Mouse (Mus musculus): Measurements from ENCODE around the gene Acat2.
A peak's percentile ranks its signal among the peaks of the same experiment; 100 is the strongest.
"Not testable (repeated sequence)": the region's sequence is repeated elsewhere in the genome, so short reads cannot be mapped to it uniquely, and the experiment has no call there.

Gene Acat2

DNA sequence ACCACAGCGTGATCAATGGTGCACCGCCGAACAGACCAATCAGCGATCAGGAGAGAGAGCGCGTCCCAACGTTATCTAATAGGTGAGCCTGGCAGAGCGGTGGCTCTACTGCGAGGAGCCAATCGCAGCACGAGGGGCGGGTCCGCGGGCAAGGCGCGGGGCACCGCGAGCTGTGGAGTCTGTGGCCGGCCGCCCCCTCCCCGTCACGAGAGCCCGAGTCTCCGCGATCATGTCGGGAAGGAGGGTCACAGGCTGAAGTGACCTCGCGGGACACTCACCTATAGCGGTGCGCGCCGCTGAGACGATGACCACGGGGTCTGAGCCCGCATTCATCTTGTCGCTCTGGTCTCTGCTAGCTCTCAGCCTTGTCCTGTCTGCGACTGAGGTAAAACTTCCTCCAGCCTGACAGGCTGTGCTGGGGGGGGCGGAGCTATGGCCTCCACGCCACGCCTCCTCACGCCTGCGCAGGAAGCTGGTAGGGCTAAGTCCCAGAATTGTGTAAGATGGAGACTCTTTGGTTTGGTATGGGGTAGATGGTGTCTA is at the start of gene Acat2:
Gene Acat2 (minus strand): TSS at position 417 of the 543 bp plus-strand sequence.
- peak; percentile 88 to 91 for DNase-seq

GRCm38 (mm10) chr17:13009887-13010286 is 49.3 kb upstream of the Acat2 start:
- no peak for DNase-seq

DNA sequence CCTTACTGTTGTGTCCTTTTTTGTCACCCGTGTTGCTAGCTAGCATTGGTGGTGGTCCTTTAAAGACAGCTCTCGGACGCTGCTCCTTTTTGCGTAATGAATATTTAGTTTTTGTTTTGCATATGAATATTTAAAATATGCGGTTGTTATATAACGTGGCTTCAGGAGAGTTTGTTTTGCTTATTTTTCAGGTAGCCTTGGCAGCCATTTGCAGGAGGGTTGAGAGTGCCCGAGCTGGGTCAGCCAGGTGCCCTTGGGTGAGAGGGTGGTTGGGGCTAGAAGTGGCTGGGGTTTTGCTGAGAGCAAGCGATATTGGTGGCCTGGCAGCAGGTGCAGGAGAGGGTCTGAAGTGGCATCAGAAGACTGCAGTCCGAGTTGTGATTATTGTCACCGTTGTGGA is 48.0 kb upstream of the Acat2 start:
- no peak for DNase-seq

GRCm38 (mm10) chr17:13007730-13008425 is 47.3 kb upstream of the Acat2 start:
- DNase-seq = peak; percentile 94

DNA sequence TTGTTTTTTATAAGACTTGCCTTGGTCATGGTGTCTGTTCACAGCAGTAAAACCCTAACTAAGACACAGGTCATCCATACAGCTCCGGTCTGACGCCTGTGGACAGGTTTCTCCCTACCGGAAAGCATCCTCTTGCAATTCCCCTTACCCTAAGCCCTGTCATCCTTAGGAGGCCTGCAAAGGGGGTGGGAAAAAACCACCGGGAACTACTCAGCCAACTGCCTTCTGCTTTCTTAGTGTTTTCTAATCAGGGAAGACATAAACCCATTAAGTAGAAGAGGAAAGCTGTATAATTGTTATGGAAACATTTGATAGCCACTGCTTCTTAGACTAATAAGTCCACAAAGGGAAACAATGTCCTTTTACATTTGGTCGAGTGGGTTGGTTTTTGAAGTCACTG is 46.4 kb upstream of the Acat2 start:
- DNase-seq = no peak

GRCm38 (mm10) chr17:13006546-13006945 is 46.0 kb upstream of the Acat2 start, which contains the start of gene Sod2:
Sod2 (plus strand) TSS chr17:13006846.
- DNase-seq = not testable (repeated sequence)

DNA sequence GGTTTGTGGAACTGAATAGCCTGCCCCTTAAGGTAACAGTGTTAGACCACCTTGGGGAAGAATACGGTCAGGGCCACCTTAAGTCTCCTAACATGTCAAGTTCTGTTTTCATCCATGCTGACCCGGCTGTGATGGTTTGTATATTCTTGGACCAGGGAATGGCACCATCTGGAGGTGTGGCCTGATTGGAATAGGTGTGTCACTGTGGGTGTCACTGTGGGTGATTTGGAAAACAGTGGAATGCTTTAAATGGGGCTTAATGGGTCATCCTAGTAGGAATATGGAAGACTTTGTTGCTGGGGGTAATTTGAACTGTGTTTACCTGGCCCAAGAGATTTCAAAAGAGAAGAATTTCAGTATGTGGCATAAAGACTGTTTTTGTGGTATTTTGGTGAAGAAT is 43.9 kb upstream of the Acat2 start:
- DNase-seq = not testable (repeated sequence)

DNA sequence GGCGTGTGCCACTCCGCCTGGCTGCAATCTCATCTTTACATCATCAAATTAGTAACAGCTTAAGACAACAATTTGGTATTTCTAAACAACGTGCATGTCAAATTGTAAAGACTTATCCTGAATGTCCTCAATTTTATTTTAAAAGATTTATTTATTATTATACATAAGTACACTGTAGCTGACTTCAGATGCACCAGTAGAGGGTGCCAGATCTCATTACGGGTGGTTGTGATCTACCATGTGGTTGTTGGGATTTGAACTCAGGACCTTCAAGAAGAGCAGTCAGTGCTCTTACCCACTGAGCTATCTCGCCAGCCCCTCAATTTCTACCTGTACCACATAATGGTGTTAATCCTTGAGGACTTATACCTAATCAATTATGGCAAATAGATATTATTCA is 41.7 kb upstream of the Acat2 start:
- DNase-seq = not testable (repeated sequence)

DNA sequence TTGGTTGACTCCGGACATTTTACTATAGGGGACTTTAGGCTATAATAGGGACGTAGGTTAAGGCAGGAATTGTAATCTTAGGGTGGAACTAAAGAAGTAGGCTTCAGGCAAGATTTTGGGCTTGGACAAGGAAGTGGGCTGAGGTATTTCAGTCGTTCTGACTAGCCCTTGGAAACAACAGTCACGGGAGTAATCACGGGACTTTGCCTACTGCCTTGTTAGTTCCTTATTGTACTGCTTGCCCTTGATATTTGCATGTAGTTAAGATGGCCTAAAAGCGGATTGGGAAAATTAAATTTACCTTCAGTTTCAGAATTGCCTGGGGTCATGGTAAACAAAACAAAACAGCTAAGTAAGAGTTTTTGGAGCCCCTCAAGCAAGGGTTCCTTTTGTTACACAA is 38.5 kb upstream of the Acat2 start:
- no peak for DNase-seq

DNA sequence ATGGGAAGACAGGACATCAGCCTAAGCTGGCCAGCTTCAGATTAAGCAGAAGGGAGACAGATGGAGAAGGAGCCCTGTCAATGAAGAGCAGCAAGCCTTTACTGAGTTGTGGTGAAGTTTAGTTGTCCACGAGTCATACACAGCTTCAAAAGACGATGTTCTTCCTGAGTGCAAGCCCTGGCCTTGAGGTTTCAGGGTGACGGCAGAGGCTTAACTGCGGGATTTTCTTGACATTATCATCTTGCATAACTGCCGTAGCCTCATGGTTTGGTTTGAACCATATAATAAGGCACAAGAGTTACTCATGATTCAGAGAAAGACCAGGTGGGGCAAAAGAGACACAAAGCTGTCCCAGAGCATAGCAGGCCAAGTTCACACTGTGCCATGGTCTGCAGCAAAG is 37.3 kb upstream of the Acat2 start:
- no peak for DNase-seq

DNA sequence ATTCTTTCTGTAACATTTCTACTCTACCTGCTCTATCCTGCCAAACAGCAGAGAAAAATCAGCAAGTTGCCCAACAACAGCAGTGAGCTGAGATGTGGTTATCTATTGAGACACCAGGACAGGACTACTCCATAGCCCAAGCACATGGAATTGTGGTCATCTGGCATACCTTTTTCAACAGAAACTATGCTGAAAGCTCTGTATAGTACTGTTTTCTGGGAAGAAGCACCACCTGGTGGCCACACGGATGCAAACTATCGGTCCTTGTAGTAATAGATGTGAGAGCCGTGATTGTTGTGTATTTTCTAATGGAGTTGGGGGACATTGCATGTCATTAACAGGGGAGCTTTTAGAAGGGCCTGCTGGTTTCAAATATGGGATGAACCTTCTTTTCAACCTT is 35.8 kb upstream of the Acat2 start:
- DNase-seq = peak in 1 of 2 experiments; percentile 34

- no peak for DNase-seq
Measured at GRCm38 (mm10) chr17:12994069-12994468, 33.5 kb upstream of the Acat2 start, which contains the start of gene Wtap. Wtap (minus strand) TSS chr17:12994169.

DNA sequence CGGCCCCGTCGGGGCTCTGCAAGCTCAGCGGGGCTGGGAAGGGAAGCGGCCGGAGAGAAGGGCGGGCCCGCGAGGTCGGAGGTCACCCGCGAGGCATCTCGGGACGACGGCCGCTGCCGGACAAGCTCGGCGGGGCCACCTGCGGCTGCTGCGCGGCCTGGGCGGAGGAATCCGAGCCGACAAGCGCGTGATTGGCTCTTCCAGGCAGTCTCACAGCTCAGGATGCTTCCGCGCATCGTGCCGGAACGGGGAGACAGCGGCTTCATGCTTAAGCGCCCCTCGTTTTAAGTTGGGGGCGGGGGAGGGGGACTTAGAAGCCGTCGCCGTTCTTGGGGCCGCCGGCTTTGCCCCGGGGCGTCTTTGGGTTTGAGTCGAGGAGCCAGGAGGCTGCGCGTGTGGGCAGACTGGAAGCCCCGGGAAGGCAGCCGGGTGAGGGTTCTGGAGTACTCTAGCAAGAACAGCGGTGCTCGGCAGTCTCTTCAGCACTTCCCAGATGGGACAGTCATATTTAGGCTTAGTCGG is 32.0 kb upstream of the Acat2 start:
- DNase-seq = peak; percentile 87 to 91

DNA sequence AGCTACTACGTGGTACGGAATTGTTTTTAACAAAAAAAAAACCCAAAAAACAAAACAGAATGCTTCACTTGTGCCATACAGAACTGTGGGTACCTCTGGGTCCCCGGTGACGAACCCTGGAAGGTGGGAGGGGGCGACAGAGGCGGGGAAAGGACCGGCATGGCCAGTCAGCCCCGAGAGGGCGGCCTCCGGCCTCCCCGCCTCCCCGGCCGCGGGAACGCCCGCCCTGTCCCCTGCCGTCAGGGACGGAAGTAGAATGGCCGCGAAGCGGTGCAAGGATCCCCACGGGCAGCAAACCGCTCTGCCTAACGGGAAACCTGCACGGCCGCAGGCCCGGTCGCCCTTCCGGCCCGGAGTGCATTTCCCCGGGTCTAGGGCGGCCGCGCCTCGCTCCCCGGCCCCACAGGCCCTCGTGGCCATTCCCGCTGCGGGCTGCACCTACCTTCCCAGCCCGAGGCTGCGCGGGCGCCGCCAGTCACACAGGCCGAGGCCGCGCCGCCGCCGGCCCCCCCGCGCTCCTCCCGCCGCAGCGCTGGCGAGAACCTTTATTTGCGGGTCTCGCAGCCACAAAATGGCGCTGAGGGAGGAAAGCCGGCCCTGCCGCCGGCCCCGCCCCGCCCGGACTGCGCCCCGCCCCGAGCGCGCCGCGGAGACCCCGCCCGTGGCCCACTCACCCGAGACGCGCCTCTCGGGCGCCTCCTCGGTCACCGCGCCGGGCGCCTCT is 31.2 kb upstream of the Acat2 start:
- DNase-seq = peak; percentile 78 to 79

DNA sequence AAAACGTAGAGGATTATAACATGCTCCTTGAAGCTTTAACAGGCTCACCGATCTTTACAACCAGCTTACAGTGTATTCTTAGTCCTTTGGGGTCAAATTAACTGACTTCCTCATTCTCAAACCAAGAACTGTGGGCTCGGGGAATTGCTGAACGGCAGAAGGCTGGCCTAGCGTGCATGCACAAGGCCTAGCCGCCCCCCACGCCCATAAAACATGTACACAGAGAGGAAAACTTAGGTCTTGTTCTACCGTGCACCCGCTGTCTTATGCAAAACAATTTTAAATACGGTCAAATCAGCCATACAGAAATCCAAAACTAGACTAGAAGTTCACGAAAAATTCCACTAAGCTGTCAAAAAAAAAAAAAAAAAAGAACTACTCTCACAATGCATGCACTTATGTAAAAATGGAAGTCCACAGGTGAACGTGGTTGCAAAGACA is 30.7 kb upstream of the Acat2 start:
- peak in 1 of 2 experiments; percentile 25 for DNase-seq

DNA sequence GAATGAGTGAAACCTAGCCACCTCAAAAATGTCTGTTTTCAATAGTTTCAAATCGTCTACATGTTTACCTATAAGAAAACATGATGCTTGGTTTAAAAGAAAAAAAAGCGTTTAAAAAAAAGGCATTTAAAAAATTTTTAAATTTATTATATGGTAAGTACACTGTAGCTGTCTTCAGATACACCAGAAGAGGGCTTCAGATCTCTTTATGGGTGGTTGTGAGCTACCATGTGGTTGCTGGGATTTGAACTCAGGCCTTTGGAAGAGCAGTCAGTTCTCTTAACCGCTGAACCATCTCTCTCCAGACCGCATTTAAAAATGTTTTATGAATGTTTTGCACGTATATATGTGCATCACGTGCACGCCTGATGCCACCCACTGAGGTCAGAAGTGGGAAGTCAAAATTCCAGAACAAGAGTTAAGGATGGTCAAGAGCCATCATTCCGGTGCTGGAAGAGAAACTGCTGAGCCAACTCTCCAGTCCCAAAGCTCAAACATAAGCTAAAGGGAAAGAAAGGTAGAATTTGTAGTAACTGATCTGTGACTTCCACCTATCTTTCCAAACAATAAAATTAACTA is 30.1 kb upstream of the Acat2 start:
- DNase-seq = no peak

DNA sequence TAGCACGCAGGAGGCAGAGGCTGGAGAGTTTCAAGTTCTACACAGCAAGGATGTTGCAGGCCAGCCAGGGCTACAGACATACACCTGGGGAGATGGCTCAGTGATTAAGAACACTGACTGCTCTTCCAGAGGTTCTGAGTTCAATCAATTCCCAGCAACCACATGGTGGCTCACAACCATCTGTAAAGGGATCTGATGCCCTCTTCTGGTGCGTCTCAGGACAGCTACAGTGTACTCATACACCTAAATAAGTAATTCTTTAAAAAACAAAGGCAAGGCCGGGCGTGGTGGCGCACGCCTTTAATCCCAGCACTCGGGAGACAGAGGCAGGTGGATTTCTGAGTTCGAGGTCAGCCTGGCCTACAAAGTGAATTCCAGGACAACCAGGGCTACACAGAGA is 27.5 kb upstream of the Acat2 start:
- DNase-seq = peak in 1 of 2 experiments; percentile 15

- no peak for DNase-seq
Measured at GRCm38 (mm10) chr17:12983988-12984387, 23.4 kb upstream of the Acat2 start.

DNA sequence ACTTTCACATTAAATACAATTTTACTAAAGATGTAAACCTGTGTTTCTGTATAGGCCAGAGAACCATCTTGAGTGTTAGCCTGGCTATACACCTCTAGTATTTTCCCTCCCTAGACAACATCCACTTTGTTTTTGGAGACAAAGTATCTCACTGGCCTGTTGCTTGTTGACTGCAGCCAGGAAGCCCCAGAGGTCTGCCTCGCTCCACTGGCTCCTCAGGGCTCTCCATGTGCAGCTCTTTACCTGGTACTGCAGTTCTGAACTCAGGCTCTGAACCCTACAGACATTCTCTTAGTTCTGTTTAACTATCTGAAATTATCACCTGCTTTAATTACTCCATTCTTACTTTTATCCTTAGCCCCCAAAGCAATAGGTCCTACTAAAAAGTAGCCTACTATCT is 18.0 kb upstream of the Acat2 start:
- DNase-seq = no peak

- no peak for DNase-seq
Measured at GRCm38 (mm10) chr17:12973851-12974250, 13.3 kb upstream of the Acat2 start.

GRCm38 (mm10) chr17:12967173-12967572 is 6.6 kb upstream of the Acat2 start:
- no peak for DNase-seq

GRCm38 (mm10) chr17:12963476-12963875 is 2.9 kb upstream of the Acat2 start:
- DNase-seq = no peak

DNA sequence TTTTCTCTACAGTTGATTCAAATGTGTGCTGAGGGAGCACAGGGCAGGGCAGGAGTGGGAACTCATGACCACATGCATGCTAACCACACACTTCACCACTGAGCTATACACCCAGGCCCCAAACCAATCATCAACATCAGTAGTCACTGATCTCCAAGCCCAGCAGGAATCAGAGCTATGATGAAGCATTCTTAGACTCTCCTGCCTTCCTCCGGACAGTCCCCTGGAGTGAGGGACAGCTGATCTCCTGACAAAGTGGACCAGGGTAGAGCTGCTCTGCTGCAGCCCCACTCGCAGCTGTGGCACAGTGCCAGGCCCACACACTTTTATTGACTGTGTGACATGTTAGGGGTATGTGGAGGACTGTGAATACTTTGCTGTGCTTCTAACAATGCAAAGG is 1.2 kb downstream of the Acat2 start:
- not testable (repeated sequence) for DNase-seq

Data from thymus, adult 18-20 months (tissue).